Mouse (Mus musculus): ENCODE results near the gene Ccpg1os. TPM values are rescaled to one million over a fixed set of nuclear protein-coding genes. Genes with fewer than 3 reads are reported as not detected.

The Ccpg1os gene
- 12.6 and 13.2 TPM in 2 replicates for polyA plus RNA-seq (2016; fragmentation: Nextera tagmentation; extraction: Ambion mirVana)

DNA sequence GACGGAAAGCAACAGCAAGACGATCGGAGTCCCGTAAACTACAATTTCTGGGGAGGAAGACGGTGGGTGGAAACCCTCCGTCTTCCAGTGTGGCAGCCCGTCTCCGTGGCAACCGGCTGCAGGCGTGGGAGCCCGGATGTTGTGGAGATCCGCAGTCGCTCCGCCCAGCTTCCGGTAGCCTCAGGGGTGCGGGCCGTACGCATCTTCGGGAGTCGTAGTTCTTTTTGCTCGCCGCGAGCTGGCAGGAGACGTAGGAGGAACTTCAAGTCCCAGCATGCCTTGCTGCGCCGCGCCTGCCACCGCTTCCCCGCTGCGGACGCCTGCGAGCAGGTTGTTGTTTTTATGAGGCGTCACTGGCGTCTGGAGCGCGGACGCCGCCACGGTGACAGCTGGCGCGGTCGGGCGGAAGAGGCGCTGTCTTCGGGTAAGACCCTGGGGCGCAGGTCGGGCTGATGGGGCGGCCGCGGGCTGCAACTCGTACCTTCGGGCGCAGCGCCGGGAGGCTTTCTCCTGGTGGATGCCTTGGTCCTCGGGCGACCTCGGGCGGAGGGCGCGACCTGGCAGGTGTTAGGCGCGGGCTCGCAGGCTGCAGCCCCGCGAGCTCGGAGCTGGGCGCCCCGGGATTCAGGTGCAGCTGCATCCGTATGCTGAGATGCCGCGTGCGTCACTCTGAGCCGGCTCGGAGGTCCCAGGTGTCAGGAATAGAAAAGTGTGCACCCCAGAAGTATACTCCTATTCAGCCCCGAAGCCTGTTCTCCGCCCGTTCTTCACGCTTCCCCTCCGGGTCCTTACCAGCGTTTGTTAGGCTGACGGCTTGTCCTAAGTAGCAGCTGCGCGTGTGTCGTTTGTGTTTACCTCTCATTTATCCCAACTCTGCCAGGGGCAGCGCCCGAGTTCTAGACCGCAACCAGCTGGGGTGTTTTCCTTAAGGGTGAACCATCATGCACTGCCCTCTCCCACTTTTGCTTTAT is at the start of gene Ccpg1os, which contains the start of gene Ccpg1:
Gene Ccpg1os (minus strand): TSS at position 133 of the 971 bp plus-strand sequence.
Gene Ccpg1 (plus strand): TSS at position 180 of the 971 bp plus-strand sequence.
- Histone ChIP-seq H3K27me3 (peaks cover 16% of the 10 kb centered on the region), H3K27ac (peak within 1 kb of the TSS; percentile 53; the same call in 1 of the 2 replicates), H3K9me3 (no peaks in the 10 kb centered on the region), H3K36me3 (no peaks in the 10 kb centered on the region), H3K4me1 (replicated peaks) (peaks cover 9% of the 10 kb centered on the region), H3K4me3 (replicated peaks) (peak within 1 kb of the TSS; percentile 78), H3K4me2 (peak within 1 kb of the TSS; percentile 89), H3K9ac (replicated peaks) (peak within 1 kb of the TSS; percentile 65)
- WGBS, result under 1% methylated on average over 88 of the region's 88 CpGs
- ATAC-seq (ENCODE audit: insufficient number of reproducible peaks, insufficient read depth, low FRiP score, low TSS enrichment, low read depth), result peak; percentile 99

DNA sequence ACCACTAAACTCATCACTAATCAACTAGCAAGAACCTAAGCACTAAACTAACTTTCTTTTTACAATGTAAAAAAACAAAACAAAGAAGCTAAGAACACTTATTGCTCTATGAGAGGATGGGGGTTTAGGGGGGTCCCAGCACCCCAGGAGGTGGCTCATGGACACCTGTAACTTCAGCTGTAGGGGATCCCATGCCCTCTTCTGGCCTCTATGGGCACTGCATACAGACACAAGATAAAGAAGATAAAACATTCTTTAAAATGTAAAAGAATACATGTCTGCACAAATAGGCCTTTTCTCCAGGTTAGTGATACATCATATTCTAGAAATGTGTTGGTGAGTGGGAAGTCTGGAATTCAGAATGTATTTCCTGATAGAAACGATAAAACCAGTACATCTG is 48.2 kb upstream of the Ccpg1os start:
- ATAC-seq (ENCODE audit: insufficient number of reproducible peaks, insufficient read depth, low FRiP score, low TSS enrichment, low read depth), result no peak
- Histone ChIP-seq H3K27ac (no peak overlapping the region), H3K4me1 (replicated peaks) (no peaks in the 10 kb centered on the region), H3K9me3 (no peaks in the 10 kb centered on the region), H3K4me3 (replicated peaks) (no peak overlapping the region), H3K36me3 (peaks cover 59% of the 10 kb centered on the region), H3K9ac (replicated peaks) (no peak overlapping the region), H3K27me3 (no peaks in the 10 kb centered on the region), H3K4me2 (no peak overlapping the region)
- 94% methylated on average over 1 of the region's 1 CpGs for WGBS

DNA sequence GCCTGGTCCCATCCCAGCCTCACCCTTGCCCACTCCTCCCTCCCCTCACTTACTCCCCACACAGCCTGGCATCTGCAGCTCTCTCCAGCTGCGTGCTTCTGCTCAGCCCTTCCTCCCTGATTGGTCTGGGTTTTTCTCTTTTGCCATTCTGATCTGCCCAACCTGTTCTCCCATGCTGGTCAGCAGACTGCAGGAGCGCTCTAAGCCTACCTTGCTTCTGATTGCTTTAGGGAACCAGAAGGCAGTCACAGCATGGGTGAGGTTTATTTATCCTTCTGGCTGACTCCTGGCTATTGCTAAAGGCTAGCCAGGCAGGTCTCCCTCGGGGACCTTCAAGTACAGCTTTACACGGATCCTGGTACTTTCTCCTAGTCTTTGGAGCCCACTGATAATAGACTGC is 46.2 kb upstream of the Ccpg1os start:
- Histone ChIP-seq H3K9me3 (no peaks in the 10 kb centered on the region), H3K36me3 (peaks cover 56% of the 10 kb centered on the region), H3K27ac (no peak overlapping the region), H3K4me1 (replicated peaks) (peaks cover 6% of the 10 kb centered on the region), H3K4me3 (replicated peaks) (no peak overlapping the region), H3K27me3 (no peaks in the 10 kb centered on the region), H3K9ac (replicated peaks) (no peak overlapping the region), H3K4me2 (no peak overlapping the region)
- no peak for ATAC-seq (ENCODE audit: insufficient number of reproducible peaks, insufficient read depth, low FRiP score, low TSS enrichment, low read depth)
- WGBS, result 66% methylated on average over 4 of the region's 4 CpGs

DNA sequence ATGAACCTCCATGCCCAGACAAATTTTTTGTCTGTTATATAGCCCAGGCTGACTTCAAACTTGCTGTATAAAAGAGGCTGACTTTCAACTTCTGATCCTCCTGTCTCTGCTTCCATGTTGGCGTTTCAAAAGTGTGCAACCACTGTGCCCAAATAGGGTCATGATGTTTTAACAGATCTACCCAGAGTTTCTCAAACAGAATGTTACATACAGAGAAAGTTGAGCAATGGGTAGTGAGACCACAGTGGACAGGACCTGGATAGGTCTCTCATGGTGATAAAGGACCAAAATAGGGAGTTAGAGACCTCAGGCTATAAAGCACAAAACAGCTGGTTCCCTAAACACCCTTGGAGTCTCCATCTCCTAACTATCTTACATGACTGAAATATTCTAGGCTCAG is 45.3 kb upstream of the Ccpg1os start:
- Histone ChIP-seq H3K36me3 (peaks cover 49% of the 10 kb centered on the region), H3K4me1 (replicated peaks) (peaks cover 14% of the 10 kb centered on the region), H3K4me3 (replicated peaks) (no peak overlapping the region), H3K27me3 (no peaks in the 10 kb centered on the region), H3K9ac (replicated peaks) (no peak overlapping the region), H3K9me3 (no peaks in the 10 kb centered on the region), H3K4me2 (no peak overlapping the region), H3K27ac (no peak overlapping the region)
- 92% methylated on average over 1 of the region's 1 CpGs for WGBS
- ATAC-seq (ENCODE audit: insufficient number of reproducible peaks, insufficient read depth, low FRiP score, low TSS enrichment, low read depth), result no peak

DNA sequence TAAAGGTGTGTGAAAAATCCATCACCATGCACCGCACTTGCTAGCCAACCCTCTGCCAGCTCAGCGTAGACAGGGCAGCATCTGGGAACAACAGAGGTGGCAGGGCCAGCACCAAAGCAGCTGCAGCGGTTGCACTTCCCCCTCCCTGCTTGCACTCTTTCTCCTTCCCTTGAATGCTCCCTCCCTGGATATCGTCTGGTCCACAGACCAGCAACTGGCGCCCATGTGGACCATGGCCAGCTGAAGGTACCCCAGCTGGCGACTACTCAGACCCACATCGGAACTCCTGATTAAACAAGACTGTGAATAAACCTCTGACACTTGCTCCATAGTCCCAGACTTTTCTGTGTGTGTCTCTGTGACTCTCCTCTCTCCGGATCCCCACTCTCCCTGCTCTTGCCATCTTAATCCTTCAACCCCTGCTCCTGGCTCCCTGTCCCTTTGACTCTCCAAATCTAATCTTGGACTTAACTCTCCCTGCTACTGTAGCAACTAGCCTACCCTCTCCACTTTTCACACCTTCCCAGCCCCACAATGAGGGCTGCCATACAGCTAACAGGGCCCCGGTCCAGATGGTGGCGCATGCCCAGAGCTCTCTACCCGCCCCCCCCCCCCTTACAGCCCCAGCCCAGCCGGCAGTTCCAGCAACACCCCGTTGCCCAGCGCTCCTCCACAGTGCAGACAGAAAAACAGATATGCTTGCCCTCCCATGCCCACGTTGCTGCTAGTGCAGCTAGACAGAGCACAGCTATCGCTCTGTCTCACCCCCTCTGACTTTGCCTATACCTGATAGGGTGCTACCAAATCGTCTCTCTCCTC is 40.8 kb upstream of the Ccpg1os start:
- peak overlapping the region; percentile 27; the same call in 1 of the 2 replicates for H3K9ac ChIP-seq (replicated peaks)
- peak overlapping the region; percentile 56; the same call in 1 of the 2 replicates for H3K27ac ChIP-seq
- H3K36me3 ChIP-seq, result peaks cover 26% of the 10 kb centered on the region
- peak overlapping the region; percentile 48 for H3K4me2 ChIP-seq
- 11% methylated on average over 17 of the region's 17 CpGs for WGBS
- peaks cover 14% of the 10 kb centered on the region for H3K4me1 ChIP-seq (replicated peaks)
- ATAC-seq (ENCODE audit: insufficient number of reproducible peaks, insufficient read depth, low FRiP score, low TSS enrichment, low read depth), result peak; percentile 76
- H3K4me3 ChIP-seq (replicated peaks), result peak overlapping the region; percentile 26
- H3K27me3 ChIP-seq, result no peaks in the 10 kb centered on the region
- H3K9me3 ChIP-seq, result no peaks in the 10 kb centered on the region

DNA sequence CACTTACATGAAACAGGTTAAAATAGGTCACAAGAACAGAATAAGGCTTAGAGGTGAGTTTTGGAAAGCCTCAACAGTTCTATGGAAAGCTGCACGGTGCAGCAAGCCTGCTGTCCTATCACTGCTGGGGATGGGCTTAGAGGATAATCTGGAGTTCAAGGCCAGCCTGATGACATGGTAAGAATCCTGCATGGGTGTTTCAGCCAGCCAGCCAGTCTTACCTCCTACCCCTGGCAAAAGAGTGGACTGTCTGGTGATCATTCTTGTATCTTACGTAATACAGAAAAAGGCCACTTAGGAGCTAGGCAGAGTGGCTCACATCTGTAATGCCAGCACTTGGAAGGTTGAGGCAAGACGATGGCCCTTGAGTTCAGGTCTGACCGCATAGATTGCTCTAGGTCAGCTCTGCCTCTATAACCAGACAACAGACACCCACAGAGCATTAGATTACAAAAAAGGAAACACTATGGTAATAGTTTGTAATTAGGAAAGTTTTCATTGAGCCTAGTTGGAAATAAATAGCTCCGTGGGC is 35.5 kb upstream of the Ccpg1os start:
- H3K36me3 ChIP-seq, result peaks cover 61% of the 10 kb centered on the region
- 90% methylated on average over 5 of the region's 5 CpGs for WGBS
- no peaks in the 10 kb centered on the region for H3K27me3 ChIP-seq
- no peak overlapping the region for H3K27ac ChIP-seq
- no peak for ATAC-seq (ENCODE audit: insufficient number of reproducible peaks, insufficient read depth, low FRiP score, low TSS enrichment, low read depth)
- H3K9me3 ChIP-seq, result no peaks in the 10 kb centered on the region
- H3K4me1 ChIP-seq (replicated peaks), result no peaks in the 10 kb centered on the region; the same call in 1 of the 2 replicates
- no peak overlapping the region for H3K4me2 ChIP-seq
- no peak overlapping the region for H3K4me3 ChIP-seq (replicated peaks)
- H3K9ac ChIP-seq (replicated peaks), result no peak overlapping the region

DNA sequence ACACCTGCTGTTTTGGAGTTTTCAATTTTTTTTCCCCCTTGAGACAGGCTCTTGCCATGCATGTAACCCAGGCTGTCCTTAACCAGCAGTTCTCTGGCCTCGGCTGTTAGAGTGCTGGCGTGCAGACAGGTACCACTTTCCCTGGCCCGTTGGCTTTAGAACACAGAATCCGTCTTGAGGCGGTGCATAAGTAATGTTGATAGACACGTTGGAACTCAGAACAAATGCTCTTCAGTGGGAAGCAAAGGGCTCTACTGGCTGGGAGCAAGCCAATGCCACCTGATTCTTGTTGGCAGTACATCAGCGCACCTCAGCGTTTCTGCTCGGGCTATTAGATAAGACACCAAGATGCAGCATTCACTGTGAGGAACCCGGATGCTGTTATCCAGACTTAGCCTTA is 34.7 kb upstream of the Ccpg1os start:
- WGBS, result 92% methylated on average over 10 of the region's 10 CpGs
- Histone ChIP-seq H3K27ac (no peak overlapping the region), H3K36me3 (peaks cover 66% of the 10 kb centered on the region), H3K4me2 (no peak overlapping the region), H3K4me1 (replicated peaks) (no peaks in the 10 kb centered on the region), H3K27me3 (no peaks in the 10 kb centered on the region), H3K9me3 (no peaks in the 10 kb centered on the region), H3K9ac (replicated peaks) (no peak overlapping the region), H3K4me3 (replicated peaks) (no peak overlapping the region)
- ATAC-seq (ENCODE audit: insufficient number of reproducible peaks, insufficient read depth, low FRiP score, low TSS enrichment, low read depth), result no peak

DNA sequence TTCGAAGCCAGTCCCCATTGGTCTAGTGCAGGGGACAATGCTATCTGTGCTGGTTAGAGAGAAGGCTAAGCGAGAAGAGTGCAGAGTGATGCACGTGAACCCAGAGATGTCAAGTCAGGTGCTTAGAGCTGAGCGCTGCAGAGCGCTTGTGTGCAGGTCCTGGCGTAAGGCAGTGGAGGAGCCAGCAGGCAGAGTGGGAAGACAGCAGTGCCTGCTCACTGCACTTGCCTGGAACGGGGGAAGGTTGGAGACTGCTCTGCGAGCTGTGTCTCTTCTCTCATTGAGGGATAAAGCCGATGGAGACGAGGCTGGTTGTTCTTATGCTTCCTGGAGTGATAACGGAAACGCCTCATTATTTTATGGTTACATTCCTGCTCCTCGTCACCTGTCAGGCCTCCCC is 29.5 kb upstream of the Ccpg1os start:
- H3K4me1 ChIP-seq (replicated peaks), result no peaks in the 10 kb centered on the region
- no peaks in the 10 kb centered on the region for H3K27me3 ChIP-seq
- peaks cover 84% of the 10 kb centered on the region for H3K36me3 ChIP-seq
- no peaks in the 10 kb centered on the region for H3K9me3 ChIP-seq
- H3K27ac ChIP-seq, result no peak overlapping the region
- no peak for ATAC-seq (ENCODE audit: insufficient number of reproducible peaks, insufficient read depth, low FRiP score, low TSS enrichment, low read depth)
- H3K4me2 ChIP-seq, result no peak overlapping the region
- 73% methylated on average over 13 of the region's 13 CpGs for WGBS
- H3K4me3 ChIP-seq (replicated peaks), result no peak overlapping the region
- H3K9ac ChIP-seq (replicated peaks), result no peak overlapping the region

DNA sequence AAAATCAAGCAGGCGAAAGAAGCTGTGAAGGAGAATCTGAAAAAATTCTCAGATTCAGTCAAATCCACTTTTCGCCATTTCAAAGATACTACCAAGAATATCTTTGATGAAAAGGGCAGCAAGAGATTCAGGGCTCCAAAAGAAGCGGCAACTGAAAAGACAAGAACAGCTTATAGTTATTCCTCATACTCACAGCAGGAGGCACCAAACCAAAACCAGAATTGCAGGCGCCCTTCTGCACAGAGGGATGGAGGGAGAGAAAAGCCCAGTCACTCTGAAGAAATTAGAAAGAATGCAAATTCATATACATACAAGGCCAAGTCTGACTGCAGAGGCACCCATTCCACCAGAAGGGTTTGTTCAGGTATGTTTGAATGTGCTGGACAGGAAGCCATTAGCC is 27.4 kb upstream of the Ccpg1os start:
- no peaks in the 10 kb centered on the region for H3K9me3 ChIP-seq
- H3K9ac ChIP-seq (replicated peaks), result no peak overlapping the region
- H3K4me2 ChIP-seq, result no peak overlapping the region
- no peak overlapping the region for H3K4me3 ChIP-seq (replicated peaks)
- no peaks in the 10 kb centered on the region for H3K4me1 ChIP-seq (replicated peaks)
- WGBS, result 83% methylated on average over 4 of the region's 4 CpGs
- H3K36me3 ChIP-seq, result peaks cover 63% of the 10 kb centered on the region
- no peak for ATAC-seq (ENCODE audit: insufficient number of reproducible peaks, insufficient read depth, low FRiP score, low TSS enrichment, low read depth)
- no peak overlapping the region for H3K27ac ChIP-seq
- H3K27me3 ChIP-seq, result no peaks in the 10 kb centered on the region

DNA sequence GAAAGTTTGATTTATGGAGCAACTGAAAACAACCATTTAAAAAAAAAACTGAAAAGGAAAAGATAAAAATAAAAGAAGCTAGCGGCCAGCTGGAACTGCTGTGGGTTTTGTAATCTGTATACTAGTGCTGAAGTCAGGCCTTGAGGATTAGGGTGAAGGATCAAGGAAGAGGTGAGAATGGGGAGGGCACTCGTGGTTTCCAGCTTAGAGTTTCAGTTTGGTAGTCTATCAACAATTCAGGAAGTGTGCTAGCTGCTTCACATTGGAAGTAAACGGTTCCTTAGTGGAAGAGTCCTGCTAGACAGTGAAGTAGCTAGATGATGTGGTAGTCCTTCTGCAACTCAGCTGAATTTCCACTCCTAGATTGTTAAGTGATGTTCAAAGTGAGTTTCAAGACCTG is 23.2 kb upstream of the Ccpg1os start:
- Histone ChIP-seq H3K27ac (no peak overlapping the region), H3K9ac (replicated peaks) (no peak overlapping the region), H3K4me3 (replicated peaks) (no peak overlapping the region), H3K4me2 (no peak overlapping the region), H3K9me3 (no peaks in the 10 kb centered on the region), H3K4me1 (replicated peaks) (no peaks in the 10 kb centered on the region), H3K27me3 (no peaks in the 10 kb centered on the region), H3K36me3 (peaks cover 29% of the 10 kb centered on the region; the same call in 1 of the 2 replicates)
- no peak for ATAC-seq (ENCODE audit: insufficient number of reproducible peaks, insufficient read depth, low FRiP score, low TSS enrichment, low read depth)
- 75% methylated on average over 3 of the region's 3 CpGs for WGBS

DNA sequence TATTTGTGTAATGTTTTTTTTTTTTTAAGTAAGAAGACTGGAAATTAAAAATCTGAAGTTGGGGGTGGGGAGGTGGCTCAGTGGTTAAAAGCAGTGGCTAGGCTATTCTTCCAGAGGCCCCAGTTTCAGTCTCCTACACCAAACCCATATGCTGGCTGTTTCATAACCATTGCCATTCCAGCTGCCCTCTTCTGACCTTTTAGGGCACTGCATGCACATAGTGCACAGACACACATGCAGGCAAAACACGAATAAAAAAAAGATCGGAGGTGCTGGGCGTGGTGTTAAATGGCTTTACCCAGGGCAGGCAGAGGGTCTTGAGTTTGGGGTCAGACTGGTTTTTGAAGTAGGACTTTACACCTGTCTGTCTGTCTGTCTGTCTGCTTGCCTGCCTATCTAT is 21.0 kb upstream of the Ccpg1os start:
- ATAC-seq (ENCODE audit: insufficient number of reproducible peaks, insufficient read depth, low FRiP score, low TSS enrichment, low read depth), result no peak
- WGBS, result 94% methylated on average over 3 of the region's 3 CpGs
- no peak overlapping the region for H3K27ac ChIP-seq
- H3K4me2 ChIP-seq, result no peak overlapping the region
- peaks cover 13% of the 10 kb centered on the region; the same call in 1 of the 2 replicates for H3K36me3 ChIP-seq
- no peaks in the 10 kb centered on the region for H3K4me1 ChIP-seq (replicated peaks)
- H3K9me3 ChIP-seq, result no peaks in the 10 kb centered on the region
- H3K27me3 ChIP-seq, result no peaks in the 10 kb centered on the region
- H3K9ac ChIP-seq (replicated peaks), result no peak overlapping the region
- no peak overlapping the region for H3K4me3 ChIP-seq (replicated peaks)
